14 mouse cellular contexts compared by ENCODE assay signal in the genomic region with DNA sequence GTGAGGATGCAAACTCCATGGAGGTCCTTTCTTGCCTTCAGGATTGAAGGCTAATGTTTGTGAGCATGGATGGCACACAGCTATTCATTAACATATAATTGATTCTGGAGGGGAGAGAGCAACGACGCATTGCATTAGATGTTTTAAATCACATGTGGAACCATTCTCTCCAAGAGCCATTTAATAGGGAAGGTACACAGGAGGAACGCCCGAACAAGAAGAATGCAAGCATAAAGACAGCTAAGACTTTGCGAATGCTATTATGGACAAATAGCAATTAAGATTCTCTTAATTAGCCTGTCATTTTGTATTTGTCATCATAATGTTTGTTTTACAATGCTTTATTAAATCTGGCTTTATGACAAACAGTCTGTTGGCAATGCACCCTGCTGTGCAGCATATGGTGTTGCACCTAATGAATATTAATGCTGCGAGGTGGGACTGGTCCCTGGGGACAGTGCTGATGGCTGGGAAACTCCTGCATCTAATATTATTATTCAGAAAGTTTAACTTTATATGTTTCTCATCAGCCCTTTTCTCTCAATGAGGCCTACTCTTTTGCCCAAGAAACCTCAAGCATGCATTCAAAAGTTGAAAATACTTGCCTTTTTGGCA.
DNase-seq lines count a peak whose midpoint lies in the region; ATAC-seq lines count a peak whose summit lies in the region.
"Had no signal": no experiment of that assay in that cellular context is flagged by ENCODE, and none has a peak within 500 bp of the region (broad histone marks: within the 10 kb centered on the region; RNA-seq: fewer than 3 reads in every experiment).

No protein-coding gene starts in this region.

- no peaks in the 10 kb centered on the region for H3K9me3 ChIP-seq in neural tube, embryonic 11.5 days (ENCODE audit: control insufficient read depth, low read length)
- no peaks in the 10 kb centered on the region for H3K9me3 ChIP-seq in forebrain, embryonic 12.5 days
- H3K9me3 ChIP-seq in midbrain, embryonic 13.5 days = no peaks in the 10 kb centered on the region
- H3K9me3 ChIP-seq: embryonic facial prominence, embryonic 12.5 days; intestine, embryonic 15.5 days had no signal

- no peak overlapping the region for H3K4me2 ChIP-seq in neural tube, embryonic 11.5 days (ENCODE audit: low read depth)
- H3K4me2 ChIP-seq in forebrain, embryonic 12.5 days = no peak overlapping the region
- H3K4me2 ChIP-seq in midbrain, embryonic 13.5 days (replicated peaks) = no peak overlapping the region
- H3K4me2 ChIP-seq: embryonic facial prominence, embryonic 12.5 days; intestine, embryonic 15.5 days had no signal

- no peak for ATAC-seq in neural tube, embryonic 11.5 days (ENCODE audit: insufficient read depth, low FRiP score, low TSS enrichment)
- ATAC-seq in forebrain, embryonic 12.5 days (ENCODE audit: low FRiP score) = peak; percentile 70
- peak; percentile 45; the same call in 1 of the 2 replicates for ATAC-seq in midbrain, embryonic 13.5 days
- ATAC-seq: intestine, embryonic 15.5 days had no signal

- H3K4me1 ChIP-seq in neural tube, embryonic 11.5 days (ENCODE audit: control insufficient read depth, insufficient read depth, low read length) = no peaks in the 10 kb centered on the region
- H3K4me1 ChIP-seq in forebrain, embryonic 12.5 days = no peaks in the 10 kb centered on the region
- peaks cover 6% of the 10 kb centered on the region; the same call in 1 of the 2 replicates for H3K4me1 ChIP-seq in midbrain, embryonic 13.5 days (replicated peaks)
- H3K4me1 ChIP-seq: embryonic facial prominence, embryonic 12.5 days; intestine, embryonic 15.5 days had no signal

- H3K36me3 ChIP-seq in neural tube, embryonic 11.5 days (ENCODE audit: control insufficient read depth, insufficient read depth, low read length) = no peaks in the 10 kb centered on the region
- H3K36me3 ChIP-seq in forebrain, embryonic 12.5 days (replicated peaks) = no peaks in the 10 kb centered on the region
- H3K36me3 ChIP-seq in midbrain, embryonic 13.5 days = no peaks in the 10 kb centered on the region
- H3K36me3 ChIP-seq: embryonic facial prominence, embryonic 12.5 days; intestine, embryonic 15.5 days had no signal

- 78% methylated on average over 6 of the region's 6 CpGs for WGBS in neural tube, embryonic 11.5 days
- WGBS in forebrain, embryonic 12.5 days = 57% methylated on average over 6 of the region's 6 CpGs
- 60% methylated on average over 6 of the region's 6 CpGs for WGBS in midbrain, embryonic 13.5 days

- H3K9ac ChIP-seq in neural tube, embryonic 11.5 days (ENCODE audit: low read length) = no peak overlapping the region
- no peak overlapping the region for H3K9ac ChIP-seq in forebrain, embryonic 12.5 days
- no peak overlapping the region for H3K9ac ChIP-seq in midbrain, embryonic 13.5 days (replicated peaks)
- H3K9ac ChIP-seq: embryonic facial prominence, embryonic 12.5 days; intestine, embryonic 15.5 days had no signal

- peak; percentile 23 for DNase-seq in neural tube, embryonic 11.5 days (ENCODE audit: low spot score)
- no peak for DNase-seq in neural tube, embryonic 10.5 days (ENCODE audit: extremely low spot score, low spot score)
- no peak for DNase-seq in frontal cortex, postnatal 10 days (ENCODE audit: low spot score in 2 of 2)
- DNase-seq in spleen, adult 12 weeks (ENCODE audit: low spot score) = no peak
- no peak for DNase-seq in urinary bladder, postnatal 10 days (ENCODE audit: low spot score)
- DNase-seq: heart, adult 11 months; kidney, postnatal 14 days; lung, adult 2 months; right cerebral cortex, postnatal 25 days; thymus, postnatal 25 days had no signal

- no peak overlapping the region for H3K4me3 ChIP-seq in neural tube, embryonic 11.5 days (ENCODE audit: low read depth, low read length)
- no peak overlapping the region for H3K4me3 ChIP-seq in forebrain, embryonic 12.5 days (replicated peaks)
- no peak overlapping the region for H3K4me3 ChIP-seq in midbrain, embryonic 13.5 days (replicated peaks)
- H3K4me3 ChIP-seq: embryonic facial prominence, embryonic 12.5 days; intestine, embryonic 15.5 days had no signal

- no peaks in the 10 kb centered on the region for H3K27me3 ChIP-seq in neural tube, embryonic 11.5 days (ENCODE audit: control insufficient read depth, insufficient read depth, low read length)
- no peaks in the 10 kb centered on the region for H3K27me3 ChIP-seq in forebrain, embryonic 12.5 days
- H3K27me3 ChIP-seq in midbrain, embryonic 13.5 days = no peaks in the 10 kb centered on the region
- H3K27me3 ChIP-seq: embryonic facial prominence, embryonic 12.5 days; intestine, embryonic 15.5 days had no signal

- H3K27ac ChIP-seq in neural tube, embryonic 11.5 days (ENCODE audit: low read depth, low read length) = no peak overlapping the region
- no peak overlapping the region for H3K27ac ChIP-seq in forebrain, embryonic 12.5 days
- no peak overlapping the region for H3K27ac ChIP-seq in midbrain, embryonic 13.5 days
- H3K27ac ChIP-seq: embryonic facial prominence, embryonic 12.5 days; intestine, embryonic 15.5 days had no signal
